Mouse (Mus musculus) splenic B cell, adult 2 months (primary cell): ENCODE measurements around the gene Stard7.
"Not testable (repeated sequence)": the region's sequence is repeated elsewhere in the genome, so short reads cannot be mapped to it uniquely, and the experiment has no call there.

Experiments
- DNase-seq: peaks from one replicate; pipeline ENCODE4 v3.0.0-alpha.2; 2011; ENCODE audit warnings: low read depth, low spot score
- H3K27me3 ChIP-seq: 2 replicates; pipeline ENCODE4 v1.6.1; 2012; ENCODE audit warnings: mild to moderate bottlenecking, low read length, moderate library complexity, mixed read lengths; ENCODE audit not compliant: control insufficient read depth, poor library complexity, insufficient read depth, severe bottlenecking
- H3K36me3 ChIP-seq: 2 replicates; pipeline ENCODE4 v1.6.1; 2012; ENCODE audit warnings: mild to moderate bottlenecking, low read length, moderate library complexity, mixed read lengths; ENCODE audit not compliant: control insufficient read depth, poor library complexity, insufficient read depth, severe bottlenecking

Stard7 gene

DNA sequence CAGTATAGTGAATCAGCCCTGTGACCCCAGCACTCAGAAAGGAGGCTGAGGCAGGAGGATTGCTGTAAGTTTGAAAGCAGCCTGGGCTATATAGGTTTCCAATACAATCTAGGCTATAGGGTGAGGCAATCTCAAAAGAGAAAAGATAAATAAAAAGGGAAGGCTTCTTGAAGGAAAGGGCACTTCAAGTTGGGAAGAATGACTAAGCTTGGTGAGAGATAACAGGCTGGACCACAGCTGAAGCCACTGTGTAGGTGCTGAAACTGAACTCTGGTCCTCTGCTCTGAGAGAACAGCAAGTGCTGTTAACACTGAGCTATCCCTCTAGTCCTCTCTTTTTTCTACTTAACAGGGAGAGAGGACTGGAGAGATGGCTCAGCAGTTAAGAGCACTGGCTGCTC, 7.5 kb upstream of the Stard7 start:
- Histone ChIP-seq H3K36me3 (peaks cover 3% of the 10 kb centered on the region), H3K27me3 (no peaks in the 10 kb centered on the region)
- no peak for DNase-seq

DNA sequence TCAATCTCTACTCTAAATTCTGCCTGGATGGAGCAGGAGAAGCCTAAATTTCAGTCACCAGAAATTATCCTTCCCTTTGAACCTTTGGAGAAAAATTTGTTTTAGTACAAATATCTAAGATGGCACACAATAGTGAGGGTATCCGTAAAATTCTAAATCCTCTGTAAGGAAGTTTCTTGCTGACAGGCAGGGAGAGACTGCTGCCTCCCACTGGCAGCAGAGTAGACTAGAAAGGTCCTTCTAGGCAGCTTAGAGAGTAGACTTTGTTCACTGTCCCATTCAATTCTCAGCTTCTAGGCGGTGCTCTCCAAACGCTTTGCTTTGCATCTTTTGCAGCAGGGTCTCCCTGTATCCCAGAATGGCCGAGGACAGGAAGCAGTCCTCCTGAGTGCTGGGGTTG, 2.2 kb upstream of the Stard7 start:
- DNase-seq: no peak
- no peaks in the 10 kb centered on the region for H3K27me3 ChIP-seq
- H3K36me3 ChIP-seq: no peaks in the 10 kb centered on the region

DNA sequence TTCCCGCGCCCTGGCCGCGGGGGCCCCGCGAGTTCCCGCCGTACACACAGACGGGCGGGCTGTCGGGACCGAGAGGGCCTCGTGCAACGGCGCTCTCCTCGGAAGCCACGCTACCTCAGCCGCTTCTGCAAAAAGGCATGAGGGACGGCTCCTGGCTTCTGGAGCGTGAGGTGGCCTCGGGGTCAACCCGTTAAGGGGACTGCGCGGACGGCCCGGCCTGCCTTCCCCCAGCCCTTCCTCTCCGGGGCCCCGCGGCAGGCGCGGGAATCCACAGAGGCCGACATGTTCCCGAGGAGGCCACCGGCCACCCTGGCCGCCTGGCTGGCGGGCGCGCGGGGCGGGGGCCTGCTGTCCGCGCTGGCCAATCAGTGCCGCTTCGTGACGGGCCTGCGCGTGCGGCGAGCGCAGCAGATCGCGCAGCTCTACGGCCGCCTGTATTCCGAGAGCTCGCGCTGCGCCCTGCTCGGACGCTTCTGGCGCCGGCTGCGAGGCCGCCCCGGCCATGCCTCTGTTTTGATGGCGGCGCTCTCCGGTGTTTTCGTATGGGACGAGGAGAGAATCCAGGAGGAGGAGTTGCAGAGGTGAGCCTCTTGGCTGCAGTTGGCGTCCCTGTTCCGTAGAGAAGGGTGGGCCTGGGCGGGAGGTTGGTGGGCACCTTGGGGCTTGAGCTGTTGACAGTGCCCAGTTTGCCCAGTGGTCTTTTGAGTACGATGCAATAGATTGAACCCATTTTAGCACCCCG, 453 bp downstream of the Stard7 start:
- H3K36me3 ChIP-seq: no peaks in the 10 kb centered on the region
- DNase-seq: peak; percentile 90

DNA sequence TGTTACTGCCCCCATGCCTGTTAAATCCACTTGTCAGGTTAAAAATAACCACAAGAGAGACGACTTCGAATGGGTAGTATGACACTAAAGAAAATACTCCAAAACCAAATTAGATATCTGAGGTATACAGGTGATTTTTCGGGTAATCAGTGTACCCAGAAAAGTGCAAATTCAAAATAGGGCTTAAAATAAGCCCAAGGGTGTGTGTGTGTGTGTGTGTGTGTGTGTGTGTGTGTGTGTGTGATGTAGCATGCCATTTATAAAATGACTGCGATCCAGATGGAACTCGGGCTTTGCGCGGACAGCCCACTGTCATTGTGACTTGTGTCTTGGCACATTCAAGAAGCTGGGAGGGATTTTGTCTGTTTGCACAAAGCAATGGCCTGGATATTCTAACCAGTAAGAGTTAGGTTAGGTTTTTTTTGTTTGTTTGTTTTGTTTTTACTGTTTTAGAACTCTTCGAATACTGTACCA, 1.1 kb downstream of the Stard7 start:
- H3K36me3 ChIP-seq: no peaks in the 10 kb centered on the region
- H3K27me3 ChIP-seq: no peaks in the 10 kb centered on the region
- DNase-seq: peak; percentile 24

More for the DNA sequence above, 453 bp downstream of the Stard7 start:
- no peaks in the 10 kb centered on the region for H3K27me3 ChIP-seq

DNA sequence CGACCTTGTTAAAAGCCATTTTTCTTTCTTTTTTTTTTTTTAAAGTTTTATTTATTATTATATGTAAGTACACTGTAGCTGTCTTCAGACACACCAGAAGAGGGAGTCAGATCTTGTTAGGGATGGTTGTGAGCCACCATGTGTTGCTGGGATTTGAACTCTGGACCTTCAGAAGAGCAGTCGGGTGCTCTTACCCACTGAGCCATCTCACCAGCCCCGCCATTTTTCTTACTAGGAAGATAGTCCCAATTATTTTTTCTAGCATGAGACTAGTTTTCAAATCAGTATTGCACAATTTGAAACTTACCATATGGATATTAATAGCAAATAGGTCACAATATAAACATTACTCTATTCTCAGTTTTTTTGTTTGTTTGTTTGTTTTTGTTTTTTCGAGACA, 2.0 kb downstream of the Stard7 start:
- not testable (repeated sequence) for H3K36me3 ChIP-seq, DNase-seq, H3K27me3 ChIP-seq

DNA sequence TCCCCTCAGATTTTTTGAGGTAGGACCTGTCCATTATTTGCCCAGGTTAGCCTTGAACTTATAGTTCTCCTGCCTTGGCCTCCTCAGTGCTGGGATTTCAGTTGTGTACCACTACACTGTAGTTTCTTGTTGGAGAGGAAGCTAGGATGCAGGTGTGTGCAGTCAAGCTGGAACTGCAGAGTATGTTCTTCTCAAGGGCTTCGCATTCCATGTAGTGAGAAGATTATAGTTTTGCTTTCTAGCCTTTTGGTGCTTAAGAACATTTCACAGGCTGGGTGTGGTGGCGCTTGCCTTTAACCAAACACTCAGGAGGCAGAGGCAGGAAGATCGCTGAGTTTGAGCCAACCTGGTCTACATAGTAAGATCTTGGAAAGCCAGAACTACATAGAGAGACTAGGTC, 2.8 kb downstream of the Stard7 start:
- H3K36me3 ChIP-seq: no peaks in the 10 kb centered on the region
- peak; percentile 29 for DNase-seq
- no peaks in the 10 kb centered on the region for H3K27me3 ChIP-seq

DNA sequence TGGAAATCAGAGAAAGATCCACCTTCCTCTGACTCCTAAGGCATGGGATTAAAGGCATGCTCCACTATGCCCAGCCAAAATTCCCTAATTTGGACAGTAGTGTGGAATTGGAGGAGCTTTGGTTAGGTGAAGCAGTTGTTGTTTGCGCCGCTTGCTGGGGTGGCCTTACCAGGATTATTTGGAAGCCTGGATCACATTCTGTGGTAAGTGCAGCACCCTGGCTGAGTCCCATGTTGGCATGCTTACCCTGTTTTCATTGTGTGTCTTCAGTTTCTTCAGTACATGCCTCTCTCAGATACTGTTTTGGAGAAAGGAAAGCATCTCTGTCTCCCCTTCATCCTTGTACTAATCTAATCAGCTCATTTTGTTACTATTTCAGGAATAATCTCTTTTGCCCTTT, 4.6 kb downstream of the Stard7 start:
- Histone ChIP-seq H3K36me3 (no peaks in the 10 kb centered on the region), H3K27me3 (no peaks in the 10 kb centered on the region)
- DNase-seq: no peak

DNA sequence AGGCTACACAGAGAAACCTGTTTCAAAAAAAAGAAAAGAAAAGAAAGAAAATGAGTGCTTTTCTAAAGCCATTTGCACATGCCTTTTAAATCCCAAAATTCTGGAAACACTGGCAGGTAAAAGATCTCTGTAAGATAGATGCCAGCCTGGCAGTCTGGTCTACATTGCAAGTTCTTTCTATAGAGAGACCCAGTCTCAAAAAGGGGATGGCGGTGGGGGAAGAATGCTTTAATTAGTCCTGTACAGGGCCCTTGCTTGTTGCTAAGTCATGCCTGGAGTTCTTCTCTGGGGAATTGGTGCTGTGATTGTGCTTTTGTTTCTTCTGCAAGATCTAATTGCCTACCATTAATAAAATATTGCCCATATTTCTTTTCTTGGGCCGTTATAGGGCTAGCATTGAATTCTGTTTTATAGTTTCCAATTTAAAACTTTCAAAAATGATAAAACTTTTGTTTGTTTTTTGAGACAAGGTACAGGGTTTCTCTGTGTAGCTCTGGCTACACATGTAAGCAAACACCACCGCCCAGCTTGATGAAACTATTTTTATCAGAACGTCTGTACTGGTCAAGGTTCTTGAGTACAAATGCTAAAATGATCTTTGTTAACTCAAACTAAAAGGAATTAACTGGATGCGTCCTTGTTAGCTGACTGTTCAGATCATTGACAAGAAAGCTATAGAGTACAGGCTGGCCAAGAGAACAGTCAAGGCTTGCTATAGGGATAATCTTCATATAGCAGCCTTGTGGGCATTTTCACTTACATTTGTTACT, 5.7 kb downstream of the Stard7 start:
- no peak for DNase-seq
- Histone ChIP-seq H3K27me3 (no peaks in the 10 kb centered on the region), H3K36me3 (no peaks in the 10 kb centered on the region)

DNA sequence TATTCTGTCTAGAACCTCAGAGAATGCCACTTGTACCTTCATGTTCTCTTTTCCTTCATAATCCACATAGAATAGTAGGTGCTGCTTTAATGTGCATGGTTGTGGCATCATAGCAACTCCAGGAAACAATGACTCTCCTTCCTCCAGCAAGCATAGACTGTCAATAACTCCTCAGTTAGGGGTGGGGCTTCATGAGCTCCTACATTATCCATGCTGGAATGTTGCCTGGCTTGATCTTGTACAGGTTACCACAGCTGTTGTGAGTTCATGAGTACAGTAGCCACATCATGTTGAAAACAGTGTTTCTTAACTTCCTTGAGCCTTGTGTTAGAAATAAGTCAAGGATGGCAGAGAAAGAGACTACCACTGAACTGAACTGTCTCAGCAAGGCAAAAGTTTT, 8.1 kb downstream of the Stard7 start:
- DNase-seq: no peak
- no peaks in the 10 kb centered on the region for H3K27me3 ChIP-seq
- H3K36me3 ChIP-seq: no peaks in the 10 kb centered on the region

DNA sequence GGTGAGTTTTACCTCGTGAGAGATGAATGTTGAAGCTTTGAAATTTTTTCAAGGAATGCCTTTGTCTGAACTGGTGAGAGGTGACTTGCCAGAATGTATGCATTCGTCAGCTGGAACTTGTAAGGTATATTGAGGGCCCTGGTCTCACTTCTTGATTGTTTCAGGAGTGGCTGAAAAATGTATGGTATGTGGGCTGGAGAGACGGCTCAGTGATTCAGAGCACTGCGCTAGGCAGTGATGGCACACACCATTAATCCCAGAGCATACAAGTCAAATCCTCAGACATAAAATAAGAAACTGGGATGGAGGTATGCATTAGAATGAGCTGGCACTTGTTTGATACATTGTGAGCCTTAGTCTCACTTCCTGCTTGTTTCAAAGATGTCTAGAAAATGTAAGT, 22.2 kb downstream of the Stard7 start:
- H3K36me3 ChIP-seq: peaks cover 13% of the 10 kb centered on the region
- no peaks in the 10 kb centered on the region for H3K27me3 ChIP-seq
- no peak for DNase-seq

DNA sequence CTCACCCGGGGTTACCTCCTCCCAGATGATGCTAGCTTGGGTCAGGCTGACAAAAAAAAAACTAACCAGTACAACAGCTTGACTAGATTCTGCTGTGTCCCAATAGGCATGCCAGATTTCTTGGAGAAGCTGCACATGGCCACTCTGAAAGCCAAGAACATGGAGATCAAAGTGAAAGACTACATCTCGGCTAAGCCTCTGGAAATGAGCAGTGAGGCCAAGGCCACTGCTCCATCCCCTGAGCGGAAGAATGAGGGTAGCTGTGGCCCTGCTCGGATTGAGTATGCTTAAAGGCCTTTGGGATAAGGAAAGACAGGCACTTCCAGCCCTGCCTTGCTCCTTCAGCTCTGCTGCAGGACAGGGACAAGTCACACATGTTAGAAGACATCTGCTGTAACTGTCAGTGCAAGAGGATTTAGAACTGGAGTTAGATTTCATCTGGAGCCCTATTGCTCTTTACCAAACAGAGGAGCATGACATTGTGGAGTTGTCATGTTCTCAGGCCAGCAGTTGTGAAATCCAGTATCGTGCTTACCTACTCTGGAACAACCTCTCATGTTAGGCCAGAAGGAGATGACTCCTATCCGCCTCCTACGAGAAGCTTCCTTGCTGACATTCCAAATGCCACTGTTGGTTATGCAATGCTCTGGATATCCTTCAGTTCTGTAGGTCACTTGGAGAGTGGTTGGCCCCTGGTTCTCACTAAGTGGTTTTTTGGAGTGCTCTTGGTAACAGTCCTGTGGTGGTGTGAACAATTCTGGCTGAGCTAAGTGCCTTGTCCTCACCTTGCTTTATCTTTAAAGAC, 27.2 kb downstream of the Stard7 start:
- Histone ChIP-seq H3K27me3 (no peaks in the 10 kb centered on the region), H3K36me3 (peaks cover 6% of the 10 kb centered on the region)
- no peak for DNase-seq

DNA sequence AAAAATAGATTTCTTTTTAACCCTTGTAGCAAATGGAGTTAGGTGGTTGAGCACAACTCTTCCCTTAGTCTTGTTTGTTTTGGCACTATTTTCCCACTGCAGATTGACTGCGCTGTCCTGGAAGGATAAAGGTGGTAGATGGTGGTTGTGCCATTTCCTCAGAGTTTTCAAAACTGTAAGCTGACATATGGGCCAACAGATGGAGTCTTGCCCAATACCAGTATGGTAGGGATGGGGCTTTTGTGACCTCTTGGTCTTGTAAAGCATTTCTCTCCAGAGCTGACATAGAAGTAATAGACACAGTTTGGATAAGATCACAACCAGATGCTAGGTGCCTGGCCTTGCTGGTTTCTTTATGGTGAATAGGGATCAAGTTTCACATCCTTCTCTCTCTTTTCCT, 28.0 kb downstream of the Stard7 start:
- H3K36me3 ChIP-seq: peaks cover 4% of the 10 kb centered on the region
- DNase-seq: no peak
- H3K27me3 ChIP-seq: no peaks in the 10 kb centered on the region

DNA sequence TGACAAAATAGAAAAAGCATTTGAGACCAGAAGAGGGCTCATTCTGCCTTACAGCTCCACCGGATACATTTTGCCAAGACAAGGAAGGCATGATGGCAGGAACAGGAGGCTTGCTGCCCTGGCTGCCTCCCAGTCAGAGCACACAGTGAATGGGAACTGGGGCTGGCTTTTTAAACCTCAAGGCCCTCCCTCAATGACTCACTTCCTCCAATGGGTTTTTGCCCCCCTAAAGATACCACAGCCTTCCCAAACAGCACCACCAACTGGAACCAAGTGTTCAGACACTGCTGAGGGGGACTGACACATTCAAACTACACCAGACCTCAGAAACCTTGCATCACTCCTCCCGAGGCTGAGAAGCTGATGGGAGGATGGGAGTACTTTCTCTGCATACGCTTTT, 30.7 kb downstream of the Stard7 start:
- no peak for DNase-seq
- peaks cover 2% of the 10 kb centered on the region for H3K36me3 ChIP-seq
- H3K27me3 ChIP-seq: no peaks in the 10 kb centered on the region

DNA sequence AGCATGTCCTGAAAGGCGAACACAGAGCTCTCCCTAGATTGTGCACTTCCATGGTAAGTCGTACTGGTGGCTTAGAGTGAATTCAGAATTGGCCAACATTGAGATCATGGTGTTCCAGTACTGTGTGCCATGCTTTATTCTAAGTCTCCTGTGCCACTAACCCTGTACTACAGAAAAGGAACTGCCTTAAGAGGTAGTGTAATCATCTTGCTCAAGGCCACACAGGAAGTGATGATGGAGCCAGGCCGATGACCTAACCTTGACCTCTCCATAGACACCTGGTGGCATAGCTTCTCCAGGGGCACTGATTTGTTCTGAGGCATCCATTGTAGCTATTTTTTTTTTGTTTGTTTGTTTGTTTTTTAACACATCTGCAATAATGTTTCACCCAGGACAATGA, 31.9 kb downstream of the Stard7 start:
- Histone ChIP-seq H3K27me3 (no peaks in the 10 kb centered on the region), H3K36me3 (peaks cover 2% of the 10 kb centered on the region)
- no peak for DNase-seq

DNA sequence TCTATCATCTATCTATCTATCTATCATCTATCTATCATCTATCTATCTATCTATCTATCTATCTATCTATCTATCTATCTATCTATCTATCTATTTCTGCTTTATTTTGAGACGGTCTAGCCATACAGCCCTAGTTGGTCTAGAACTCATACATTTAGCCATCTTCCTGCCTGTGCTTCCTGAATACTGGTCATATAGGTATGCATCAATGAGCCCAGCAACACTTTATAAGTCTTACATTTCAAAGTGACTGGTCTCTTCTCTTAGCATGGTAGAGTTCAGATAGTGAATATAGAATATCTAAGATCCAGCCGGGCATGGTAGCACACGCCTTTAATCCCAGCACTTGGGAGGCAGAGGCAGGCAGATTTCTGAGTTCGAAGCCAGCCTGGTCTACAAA, 34.2 kb downstream of the Stard7 start:
- DNase-seq, H3K36me3 ChIP-seq, H3K27me3 ChIP-seq: not testable (repeated sequence)
